Mouse (Mus musculus) frontal cortex, adult (tissue): ENCODE data around the gene AU040320.

Experiments
- ATAC-seq: cut with Nextera tagmentation; 2 replicates; pipeline ENCODE4 v1.9.2; 2017; ENCODE audit warnings: mild to moderate bottlenecking, moderate library complexity, mixed read lengths; ENCODE audit not compliant: low TSS enrichment

Gene AU040320

DNA sequence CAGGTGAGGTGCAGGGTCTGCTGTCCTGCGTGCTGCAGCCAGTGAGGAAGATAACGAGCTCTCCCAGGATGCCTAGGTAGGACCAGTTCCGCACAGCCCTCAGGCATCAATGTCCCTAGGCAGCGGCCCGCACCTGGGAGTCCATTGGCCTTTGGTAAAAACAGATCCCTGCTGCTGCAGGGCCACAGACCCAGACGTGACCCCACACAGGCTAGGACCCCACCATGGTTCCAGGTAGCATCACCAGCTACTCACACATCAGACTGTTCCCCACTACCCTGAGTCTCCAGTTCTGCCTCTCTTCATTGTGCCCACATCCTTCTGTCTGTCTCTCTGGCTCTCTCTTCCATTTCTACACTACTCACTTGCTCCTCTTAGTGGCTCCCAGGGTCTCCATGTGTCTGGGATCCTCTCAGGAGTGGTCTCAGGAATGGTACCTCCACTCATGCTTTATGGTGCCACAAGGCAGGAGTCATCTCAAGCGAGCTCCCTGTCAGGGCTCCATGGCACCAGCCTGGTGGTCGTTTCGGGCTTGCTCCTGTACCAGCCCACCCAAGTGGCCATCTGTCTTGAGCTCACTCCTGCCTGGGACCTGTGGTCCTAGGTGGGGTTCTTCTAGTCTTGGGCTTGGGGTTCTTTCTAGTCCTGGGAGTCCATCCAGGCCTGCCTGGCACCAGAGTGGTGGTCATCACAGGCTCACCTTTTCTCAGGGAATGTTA, 107.1 kb downstream of the AU040320 start:
- no peak for ATAC-seq

- ATAC-seq: no peak
Observed at GRCm38 (mm10) chr4:126861514-126862266, 108.3 kb downstream of the AU040320 start.

DNA sequence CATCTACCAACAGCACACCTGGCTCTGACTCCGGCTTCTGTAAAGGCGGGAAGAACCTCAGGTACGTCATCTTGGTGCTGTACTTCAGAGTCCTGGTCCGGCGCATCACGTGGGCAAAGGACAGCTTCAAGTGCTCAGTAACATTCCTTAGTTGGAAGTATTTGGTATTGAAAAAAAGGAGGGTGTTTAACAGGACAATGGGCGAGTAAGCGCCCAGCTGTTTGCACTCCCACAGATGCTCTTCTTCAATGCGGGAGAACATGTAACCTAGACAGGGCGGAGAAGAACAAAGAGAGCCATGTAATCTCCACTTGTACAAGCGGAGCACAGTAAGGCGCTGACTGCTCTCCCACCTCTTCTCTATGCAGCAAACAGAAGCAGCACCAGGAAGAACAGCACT, 115.4 kb downstream of the AU040320 start:
- ATAC-seq: no peak

DNA sequence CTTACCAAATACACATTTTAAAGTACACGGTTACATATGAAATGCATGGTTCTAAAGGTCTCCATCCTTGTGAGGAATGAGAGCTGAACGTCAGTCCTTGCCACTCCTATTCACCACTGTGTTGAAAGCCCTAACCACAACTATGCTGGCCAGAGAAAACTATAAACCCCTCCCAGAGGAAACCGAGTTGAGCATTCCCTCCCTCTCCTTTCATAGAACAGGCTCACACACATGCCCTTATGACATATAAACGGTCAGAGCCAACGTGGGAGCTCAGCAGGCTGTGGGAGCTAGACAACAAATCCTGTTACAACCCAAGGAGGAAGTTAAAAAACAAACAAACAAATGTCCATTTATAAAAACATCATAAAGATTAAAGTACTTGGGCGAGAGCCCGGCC, 119.4 kb downstream of the AU040320 start:
- no peak for ATAC-seq

- no peak for ATAC-seq
Observed at GRCm38 (mm10) chr4:126879560-126880275, 126.4 kb downstream of the AU040320 start.

DNA sequence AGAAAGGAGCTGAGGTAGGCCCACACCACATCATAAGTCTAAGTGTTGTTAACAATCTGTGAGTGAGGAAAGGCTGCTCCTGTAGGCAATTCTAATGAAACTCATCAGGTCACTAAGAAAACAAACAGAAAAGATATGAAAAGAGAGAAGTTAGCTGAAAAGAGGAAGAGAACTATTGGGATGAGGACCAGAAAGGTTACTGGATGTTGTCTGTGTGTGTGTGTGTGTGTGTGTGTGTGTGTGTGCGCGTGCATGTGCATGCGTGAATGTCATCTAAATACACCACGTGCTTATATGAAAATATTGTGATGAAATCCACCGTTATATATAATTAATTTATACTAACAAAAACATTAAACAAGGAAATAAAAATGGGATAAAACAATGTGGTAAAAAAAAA, 130.3 kb downstream of the AU040320 start:
- ATAC-seq: no peak

DNA sequence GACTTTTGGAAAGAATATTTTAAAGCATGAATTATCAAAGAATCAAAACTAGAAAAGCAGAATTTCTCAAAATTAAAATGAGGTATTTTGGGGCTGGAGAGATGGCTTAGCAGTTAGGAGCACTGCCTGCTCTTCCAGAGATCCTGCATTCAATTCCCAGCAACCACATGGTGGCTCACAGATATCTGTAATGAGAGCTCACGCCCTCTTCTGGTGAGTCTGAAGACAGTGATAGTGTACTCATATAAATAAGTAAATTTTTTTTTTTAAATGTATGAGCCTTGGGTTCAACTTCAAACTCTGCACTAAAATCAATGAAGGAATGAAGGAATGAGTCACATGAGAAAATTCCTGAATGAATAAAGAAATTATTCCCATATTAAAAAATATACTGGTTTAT, 132.6 kb downstream of the AU040320 start:
- no peak for ATAC-seq

GRCm38 (mm10) chr4:126889879-126890278, 136.5 kb downstream of the AU040320 start:
- ATAC-seq: no peak
